Mouse (Mus musculus) erythroblast, embryonic 14.5 days (primary cell): ENCODE measurements around the gene Plxna1.

Experiments
- GATA1 ChIP-seq: IDR thresholded peaks from 2 replicates; pipeline ENCODE4 v1.6.1; 2012; ENCODE audit warnings: low read length, inconsistent platforms, mixed read lengths
- TAL1 ChIP-seq: IDR thresholded peaks from 3 replicates; pipeline ENCODE4 v1.6.1; 2012; ENCODE audit warnings: low read length, inconsistent platforms, mixed read lengths

- TF ChIP-seq GATA1 (no peak), TAL1 (no peak)
Observed at GRCm38 (mm10) chr6:89392213-89392612, 29.8 kb upstream of the Plxna1 start.
